Mouse (Mus musculus): Measurements from ENCODE around the gene Twnk.

DNA sequence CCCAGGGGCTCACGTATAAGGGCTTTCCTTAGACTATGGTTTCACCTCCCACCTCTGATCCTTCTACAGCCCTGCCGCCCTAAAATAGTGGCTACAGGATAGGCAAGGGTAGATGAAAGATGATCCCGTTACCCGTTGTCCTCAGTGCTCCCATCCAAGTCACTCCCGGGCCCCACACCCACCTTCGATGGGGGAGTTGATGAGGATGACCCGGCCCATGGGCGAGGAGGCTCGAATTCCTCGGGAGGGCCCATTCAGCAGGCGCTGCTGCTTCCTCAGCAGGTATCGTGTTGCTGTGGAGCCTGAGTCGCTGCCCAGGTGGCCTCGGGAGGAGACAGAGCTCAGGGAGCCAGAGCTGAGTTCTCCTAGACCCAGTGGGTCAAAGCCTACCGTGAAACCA lies 39.8 kb downstream of the Twnk start:
- no peak for TF ChIP-seq CTCF (IDR thresholded peaks at IDR 0.05; ENCODE audit: low read depth)
- TF ChIP-seq EP300 (IDR thresholded peaks at IDR 0.05; ENCODE audit: low read depth): no peak

Measured in liver, embryonic 14.5 days (tissue).